ENCODE assay signal across 18 mouse cellular contexts in the genomic region with DNA sequence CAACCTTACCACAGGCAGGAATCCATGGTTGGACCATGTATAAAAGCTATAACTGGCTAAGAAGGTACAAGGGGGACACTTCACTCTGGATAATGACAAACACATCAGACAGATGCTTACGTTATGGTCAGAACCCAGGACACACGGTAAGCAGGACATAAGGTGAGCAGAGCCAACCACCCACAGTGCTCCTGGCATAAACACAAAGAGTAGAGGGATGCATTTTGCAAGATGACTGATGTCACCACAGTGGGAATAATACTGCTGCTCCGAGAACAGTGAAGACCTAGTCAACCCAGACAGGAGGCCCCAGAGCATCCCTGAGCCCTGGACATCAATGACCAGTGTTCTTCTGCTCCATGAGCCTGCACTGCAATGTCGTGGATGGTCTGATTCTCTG.
DNase-seq lines count a peak whose midpoint lies in the region.
"Had no signal": no experiment of that assay in that cellular context is flagged by ENCODE, and none has a peak within 500 bp of the region (broad histone marks: within the 10 kb centered on the region; RNA-seq: fewer than 3 reads in every experiment).

No protein-coding gene starts in this region.

- DNase-seq in cerebellum, adult 11 months = peak; percentile 5
- DNase-seq in cerebellum, postnatal 4 days (ENCODE audit: low spot score in 2 of 2) = no peak
- peak; percentile 27 for DNase-seq in brain, adult 2 months (ENCODE audit: low read depth, low spot score)
- peak; percentile 6 for DNase-seq in cerebellum, adult 9-10 months
- peak; percentile 32 to 44 for DNase-seq in cerebellum, postnatal 14 days
- no peak for DNase-seq in frontal cortex, postnatal 36 days (ENCODE audit: low spot score in 2 of 2)
- no peak for DNase-seq in ovary, postnatal 10 days (ENCODE audit: low spot score)
- DNase-seq in adrenal gland, adult 18-20 months (ENCODE audit: low spot score in 2 of 2) = no peak
- DNase-seq: adrenal gland, adult 2 months; adrenal gland, postnatal 14 days; B cell, adult 2 months; gastrocnemius, postnatal 10 days; gastrocnemius, postnatal 36 days; heart, adult 2 months; heart, postnatal 14 days; heart, postnatal 4 days; kidney, adult 18-20 months; kidney, adult 9 months had no signal

Comparison
In these comparisons a context has a peak if more than half of its experiments do, and no peak if none do; other contexts are left out.
1. DNase-seq: peak in cerebellum, adult 11 months (single experiment), brain, adult 2 months (single experiment), cerebellum, adult 9-10 months (single experiment) and cerebellum, postnatal 14 days (2 of 2); none in cerebellum, postnatal 4 days (0 of 2), frontal cortex, postnatal 36 days (0 of 2), ovary, postnatal 10 days (single experiment) and adrenal gland, adult 18-20 months (0 of 2).